Comparison of ENCODE assay signal across 8 mouse cellular contexts in genomic region chr15:101191459-101192259, GRCm38 (mm10). TPM values are rescaled to one million over a fixed set of nuclear protein-coding genes. Genes with fewer than 3 reads are reported as not detected.
DNase-seq lines count a peak whose midpoint lies in the region; ATAC-seq and TF ChIP-seq lines count a peak whose summit lies in the region.

No protein-coding gene starts in this region.

- H3K27me3 ChIP-seq in limb, embryonic 15.5 days = no peaks in the 10 kb centered on the region
- no peaks in the 10 kb centered on the region for H3K27me3 ChIP-seq in midbrain, embryonic 13.5 days

- TF ChIP-seq POLR2A in brain, embryonic 14.5 days (IDR thresholded peaks at IDR 0.05; ENCODE audit: borderline replicate concordance, extremely low read depth, insufficient read depth, insufficient read length, poor library complexity, severe bottlenecking) = no peak

- H3K9ac ChIP-seq in limb, embryonic 15.5 days = no peak overlapping the region
- no peak overlapping the region for H3K9ac ChIP-seq in midbrain, embryonic 13.5 days (replicated peaks)

- H3K9me3 ChIP-seq in limb, embryonic 15.5 days = no peaks in the 10 kb centered on the region
- no peaks in the 10 kb centered on the region for H3K9me3 ChIP-seq in midbrain, embryonic 13.5 days

- intact Hi-C loops in left cerebral cortex, adult 2 months (cut with DNase I) = loop anchor here (10.0 kb wide), 1 partner anchor 493 kb away; the partner anchor contains the start of gene Krt6b
- intact Hi-C loops in left cerebral cortex, postnatal 36 days (cut with DNase I) = loop anchor here (2.0 kb wide), 1 partner anchor 13 kb away; no protein-coding TSS in a partner anchor
- intact Hi-C loops in left cerebral cortex, postnatal 14 days (cut with DNase I) = no loop called here

- 35% methylated on average over 13 of the region's 13 CpGs for WGBS in limb, embryonic 15.5 days
- WGBS in midbrain, embryonic 13.5 days = 12% methylated on average over 13 of the region's 13 CpGs

- ATAC-seq in limb, embryonic 15.5 days (ENCODE audit: insufficient number of reproducible peaks, low FRiP score, low TSS enrichment, low read depth) = no peak
- ATAC-seq in midbrain, embryonic 13.5 days = peak; percentile 74
- ATAC-seq in CD4-positive, CD25-positive, alpha-beta regulatory T cell, adult 4 months = no peak

- H3K4me2 ChIP-seq in limb, embryonic 15.5 days = no peak overlapping the region
- H3K4me2 ChIP-seq in midbrain, embryonic 13.5 days (replicated peaks) = no peak overlapping the region

- DNase-seq in left cerebral cortex, adult 2 months (ENCODE audit: extremely low spot score in 1 of 2, low spot score in 2 of 2) = no peak
- DNase-seq in left cerebral cortex, postnatal 36 days (ENCODE audit: low spot score in 2 of 2) = no peak
- DNase-seq in brain, embryonic 14.5 days (ENCODE audit: low read depth) = peak; percentile 96
- peak; percentile 98 for DNase-seq in heart, adult 11 months
- DNase-seq in left cerebral cortex, postnatal 14 days (ENCODE audit: low spot score in 2 of 2) = no peak

- peaks cover 32% of the 10 kb centered on the region for H3K36me3 ChIP-seq in limb, embryonic 15.5 days
- peaks cover 30% of the 10 kb centered on the region for H3K36me3 ChIP-seq in midbrain, embryonic 13.5 days

- H3K4me1 ChIP-seq in limb, embryonic 15.5 days = peaks cover 28% of the 10 kb centered on the region
- peaks cover 46% of the 10 kb centered on the region for H3K4me1 ChIP-seq in midbrain, embryonic 13.5 days (replicated peaks)

- no peak for TF ChIP-seq CTCF in left cerebral cortex, adult 2 months (IDR thresholded peaks at IDR 0.05)
- TF ChIP-seq CTCF in brain, embryonic 14.5 days (IDR thresholded peaks at IDR 0.05; ENCODE audit: borderline replicate concordance, extremely low read depth, insufficient read depth, insufficient read length) = no peak

- H3K27ac ChIP-seq in left cerebral cortex, adult 2 months = 0 out of 2 replicates have a peak overlapping the region, but pooled peaks have one; percentile 30
- H3K27ac ChIP-seq in limb, embryonic 15.5 days = peak overlapping the region; percentile 58
- peak overlapping the region; percentile 51 for H3K27ac ChIP-seq in midbrain, embryonic 13.5 days

- H3K4me3 ChIP-seq in left cerebral cortex, adult 2 months = no peak overlapping the region
- H3K4me3 ChIP-seq in limb, embryonic 15.5 days = no peak overlapping the region
- no peak overlapping the region for H3K4me3 ChIP-seq in midbrain, embryonic 13.5 days (replicated peaks)

RNA-seq across cellular contexts. Expression of gene Acvr1b, which starts 17.8 kb away (rescaled TPM):
- 100 to 1,000 TPM; 102 to 114 TPM for total RNA-seq in left cerebral cortex, adult 2 months (2021)
- 100 to 1,000 TPM; 110 to 118 TPM for total RNA-seq in left cerebral cortex, postnatal 36 days (2021)
- polyA plus RNA-seq in brain, embryonic 14.5 days (2012; rRNA removed) = 62.5 and 75.3 TPM in 2 replicates
- 8.4 and 10.9 TPM in 2 replicates for polyA plus RNA-seq in limb, embryonic 15.5 days (2015; fragmentation: Nextera tagmentation; extraction: Ambion mirVana)
- polyA plus RNA-seq in midbrain, embryonic 13.5 days (2015; fragmentation: Nextera tagmentation; extraction: Ambion mirVana) = 18.2 and 19.2 TPM in 2 replicates
- 1 to 10 TPM; 4.0 to 5.4 TPM for polyA plus RNA-seq in CD4-positive, CD25-positive, alpha-beta regulatory T cell, adult 4 months (2017; shearing (Covaris generic))
- total RNA-seq in left cerebral cortex, postnatal 14 days (2021) = 100 to 1,000 TPM; 112 to 121 TPM

RNA-seq across cellular contexts. Expression of gene Grasp, which starts 32.3 kb away (rescaled TPM):
- 100 to 1,000 TPM in 1 of 2 experiments, 10 to 100 TPM in 1; 89.7 to 107 TPM for total RNA-seq in left cerebral cortex, adult 2 months (2021)
- 10 to 100 TPM; 76.3 to 89.5 TPM for total RNA-seq in left cerebral cortex, postnatal 36 days (2021)
- polyA plus RNA-seq in brain, embryonic 14.5 days (2012; rRNA removed) = 4.9 and 6.5 TPM in 2 replicates
- 5.3 and 7.2 TPM in 2 replicates for polyA plus RNA-seq in limb, embryonic 15.5 days (2015; fragmentation: Nextera tagmentation; extraction: Ambion mirVana)
- 1.7 and 2.4 TPM in 2 replicates for polyA plus RNA-seq in midbrain, embryonic 13.5 days (2015; fragmentation: Nextera tagmentation; extraction: Ambion mirVana)
- polyA plus RNA-seq in CD4-positive, CD25-positive, alpha-beta regulatory T cell, adult 4 months (2017; shearing (Covaris generic)) = under 1 TPM in 1 of 2 experiments, not detected in 1; 0.47 TPM
- 10 to 100 TPM; 58.2 to 67.1 TPM for total RNA-seq in left cerebral cortex, postnatal 14 days (2021)

Comparison
In these comparisons a context has a peak if more than half of its experiments do, and no peak if none do; other contexts are left out.
1. DNase-seq: peak in brain, embryonic 14.5 days (single experiment) and heart, adult 11 months (single experiment); none in left cerebral cortex, adult 2 months (0 of 2), left cerebral cortex, postnatal 36 days (0 of 2) and left cerebral cortex, postnatal 14 days (0 of 2).
2. Peak in every context shown above with its lines, with median percentiles within 50 percentile points of each other: H3K27ac ChIP-seq.